Mouse (Mus musculus) brown adipose tissue, adult 24 weeks (tissue): Measurements from ENCODE around the gene Tspo. TPM values are rescaled to one million over a fixed set of nuclear protein-coding genes. Genes with fewer than 3 reads are reported as not detected.

Experiments used
- H3K27ac ChIP-seq: fragments of 200-500 bp; replicated peaks from 2 replicates; pipeline ENCODE4 v1.5.1; 2012; ENCODE audit warnings: low read depth, mild to moderate bottlenecking, low read length
- H3K4me1 ChIP-seq: fragments of 200-500 bp; 2 replicates; pipeline ENCODE4 v1.6.1; 2012; ENCODE audit warnings: low read length, mixed read lengths; ENCODE audit not compliant: control insufficient read depth, insufficient read depth, insufficient read length
- H3K4me3 ChIP-seq: fragments of 200-500 bp; 2 replicates; pipeline ENCODE4 v1.5.1; 2012; ENCODE audit warnings: low read depth, mild to moderate bottlenecking, low read length, moderate library complexity; ENCODE audit not compliant: insufficient read depth
- polyA plus RNA-seq: library from polyadenylated mRNA; stranded (reverse); fragments of >200 nt; gene quantifications from 2 replicates; pipeline ENCODE4 v1.2.4, GENCODE M21; 2012; ENCODE audit not compliant: missing spikeins, insufficient read depth, insufficient read length

The Tspo gene
- polyA plus RNA-seq, 1 experiment = 723 TPM

- Histone ChIP-seq H3K4me1 (no peaks in the 10 kb centered on the region), H3K4me3 (no peak overlapping the region), H3K27ac (no peak overlapping the region)
Measured at GRCm38 (mm10) chr15:83584741-83585220, 21.4 kb downstream of the Tspo start.

GRCm38 (mm10) chr15:83590841-83591240 is 27.4 kb downstream of the Tspo start:
- no peak overlapping the region for H3K4me3 ChIP-seq
- peaks cover 12% of the 10 kb centered on the region; the same call in 1 of the 2 replicates for H3K4me1 ChIP-seq
- no peak overlapping the region for H3K27ac ChIP-seq

- Histone ChIP-seq H3K4me3 (no peak overlapping the region), H3K4me1 (peaks cover 12% of the 10 kb centered on the region; the same call in 1 of the 2 replicates), H3K27ac (no peak overlapping the region)
Measured at GRCm38 (mm10) chr15:83591758-83592157, 28.4 kb downstream of the Tspo start.

GRCm38 (mm10) chr15:83592260-83593188 is 29.1 kb downstream of the Tspo start:
- no peak overlapping the region for H3K4me3 ChIP-seq
- no peak overlapping the region for H3K27ac ChIP-seq
- H3K4me1 ChIP-seq = peaks cover 12% of the 10 kb centered on the region; the same call in 1 of the 2 replicates

GRCm38 (mm10) chr15:83593189-83593585 is 29.8 kb downstream of the Tspo start:
- Histone ChIP-seq H3K27ac (no peak overlapping the region), H3K4me3 (no peak overlapping the region), H3K4me1 (peaks cover 12% of the 10 kb centered on the region; the same call in 1 of the 2 replicates)

- peaks cover 12% of the 10 kb centered on the region; the same call in 1 of the 2 replicates for H3K4me1 ChIP-seq
Measured at GRCm38 (mm10) chr15:83593702-83594512, 30.5 kb downstream of the Tspo start.

GRCm38 (mm10) chr15:83594513-83595363 is 31.3 kb downstream of the Tspo start, which contains the start of gene Ttll12:
Gene Ttll12, minus strand, starts transcription at chr15:83595157.
- H3K4me3 ChIP-seq = peak within 1 kb of the TSS; percentile 89
- no peak within 1 kb of the TSS for H3K27ac ChIP-seq
- peaks cover 12% of the 10 kb centered on the region; the same call in 1 of the 2 replicates for H3K4me1 ChIP-seq

More at GRCm38 (mm10) chr15:83593702-83594512, 30.5 kb downstream of the Tspo start:
- Histone ChIP-seq H3K4me3 (peak overlapping the region; percentile 89), H3K27ac (no peak overlapping the region)

- H3K4me1 ChIP-seq = peaks cover 12% of the 10 kb centered on the region; the same call in 1 of the 2 replicates
- peak overlapping the region; percentile 44 for H3K4me3 ChIP-seq
- H3K27ac ChIP-seq = no peak overlapping the region
Measured at GRCm38 (mm10) chr15:83595364-83595711, 31.9 kb downstream of the Tspo start.

- Histone ChIP-seq H3K4me1 (peaks cover 12% of the 10 kb centered on the region; the same call in 1 of the 2 replicates), H3K27ac (no peak overlapping the region), H3K4me3 (no peak overlapping the region)
Measured at GRCm38 (mm10) chr15:83596833-83597232, 33.4 kb downstream of the Tspo start.

GRCm38 (mm10) chr15:83601185-83601584 is 37.8 kb downstream of the Tspo start:
- H3K4me3 ChIP-seq = no peak overlapping the region
- H3K4me1 ChIP-seq = peaks cover 2% of the 10 kb centered on the region; the same call in 1 of the 2 replicates
- no peak overlapping the region for H3K27ac ChIP-seq

- no peak overlapping the region for H3K4me3 ChIP-seq
- peaks cover 2% of the 10 kb centered on the region; the same call in 1 of the 2 replicates for H3K4me1 ChIP-seq
- H3K27ac ChIP-seq = peak overlapping the region; percentile 63
Measured at GRCm38 (mm10) chr15:83602372-83603045, 39.1 kb downstream of the Tspo start.

GRCm38 (mm10) chr15:83603046-83603396 is 39.6 kb downstream of the Tspo start:
- Histone ChIP-seq H3K4me3 (no peak overlapping the region), H3K27ac (peak overlapping the region; percentile 63)

GRCm38 (mm10) chr15:83603426-83603825 is 40.0 kb downstream of the Tspo start:
- no peak overlapping the region for H3K4me3 ChIP-seq
- H3K4me1 ChIP-seq = peaks cover 2% of the 10 kb centered on the region; the same call in 1 of the 2 replicates
- H3K27ac ChIP-seq = no peak overlapping the region

More at GRCm38 (mm10) chr15:83603046-83603396, 39.6 kb downstream of the Tspo start:
- peaks cover 2% of the 10 kb centered on the region; the same call in 1 of the 2 replicates for H3K4me1 ChIP-seq

GRCm38 (mm10) chr15:83606216-83606615 is 42.8 kb downstream of the Tspo start:
- no peak overlapping the region for H3K4me3 ChIP-seq

More at GRCm38 (mm10) chr15:83606216-83606615, 42.8 kb downstream of the Tspo start:
- H3K27ac ChIP-seq = no peak overlapping the region
- H3K4me1 ChIP-seq = peaks cover 2% of the 10 kb centered on the region; the same call in 1 of the 2 replicates
